Comparison of ENCODE assay signal across 8 mouse cellular contexts in the genomic region with DNA sequence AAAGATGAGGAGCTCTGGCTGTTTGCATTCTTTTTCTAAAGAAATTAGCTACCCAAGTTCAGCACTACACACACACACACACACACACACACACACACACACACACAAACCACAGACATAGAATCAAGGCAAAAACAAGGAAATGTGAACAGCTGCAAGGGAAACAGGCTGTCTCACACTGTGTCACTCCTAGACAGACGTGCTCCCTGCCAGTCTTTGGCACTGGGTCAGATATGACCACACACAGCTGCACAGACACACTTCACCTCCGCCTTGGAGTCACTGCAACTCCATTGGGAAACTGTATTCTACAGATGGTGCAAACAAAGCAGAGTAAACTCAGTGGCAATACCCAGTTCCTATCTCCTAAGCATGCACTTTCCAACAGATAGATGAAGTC. TPM values are rescaled to one million over a fixed set of nuclear protein-coding genes. Genes with fewer than 3 reads are reported as not detected.
DNase-seq lines count a peak whose midpoint lies in the region; ATAC-seq and TF ChIP-seq lines count a peak whose summit lies in the region.

No protein-coding gene starts in this region.

- no peaks in the 10 kb centered on the region for H3K27me3 ChIP-seq in midbrain, postnatal 0 days (ENCODE audit: insufficient read depth, low read length)
- no peaks in the 10 kb centered on the region for H3K27me3 ChIP-seq in midbrain, embryonic 16.5 days (ENCODE audit: control insufficient read depth, insufficient read depth, low read depth, low read length)
- no peaks in the 10 kb centered on the region for H3K27me3 ChIP-seq in midbrain, embryonic 15.5 days (replicated peaks)
- no peaks in the 10 kb centered on the region for H3K27me3 ChIP-seq in forebrain, embryonic 13.5 days

- 71% methylated on average over 2 of the region's 2 CpGs for WGBS in midbrain, postnatal 0 days
- WGBS in midbrain, embryonic 16.5 days, result 63% methylated on average over 2 of the region's 2 CpGs
- WGBS in midbrain, embryonic 15.5 days, result 59% methylated on average over 2 of the region's 2 CpGs
- 81% methylated on average over 2 of the region's 2 CpGs for WGBS in forebrain, embryonic 13.5 days

- no peak overlapping the region for H3K4me2 ChIP-seq in midbrain, postnatal 0 days (ENCODE audit: low read depth, low read length, poor library complexity, severe bottlenecking)
- H3K4me2 ChIP-seq in midbrain, embryonic 16.5 days (ENCODE audit: low read length), result no peak overlapping the region
- no peak overlapping the region for H3K4me2 ChIP-seq in midbrain, embryonic 15.5 days
- no peak overlapping the region for H3K4me2 ChIP-seq in forebrain, embryonic 13.5 days

- H3K36me3 ChIP-seq in midbrain, postnatal 0 days (ENCODE audit: insufficient read depth, low read length), result no peaks in the 10 kb centered on the region
- no peaks in the 10 kb centered on the region for H3K36me3 ChIP-seq in midbrain, embryonic 16.5 days (ENCODE audit: control insufficient read depth, insufficient read depth, low read length)
- no peaks in the 10 kb centered on the region for H3K36me3 ChIP-seq in midbrain, embryonic 15.5 days (replicated peaks)
- H3K36me3 ChIP-seq in forebrain, embryonic 13.5 days (ENCODE audit: poor library complexity, severe bottlenecking), result no peaks in the 10 kb centered on the region

- no peak for TF ChIP-seq CTCF in midbrain, postnatal 0 days (IDR thresholded peaks at IDR 0.05)

- H3K4me3 ChIP-seq in midbrain, postnatal 0 days (ENCODE audit: low read depth, low read length), result no peak overlapping the region
- no peak overlapping the region for H3K4me3 ChIP-seq in midbrain, embryonic 16.5 days (ENCODE audit: low read depth, low read length)
- H3K4me3 ChIP-seq in midbrain, embryonic 15.5 days, result no peak overlapping the region
- no peak overlapping the region for H3K4me3 ChIP-seq in forebrain, embryonic 13.5 days

- peak; percentile 16 to 55 for DNase-seq in adrenal gland, adult (ENCODE audit: inconsistent age in 2 of 2, low spot score in 1 of 2)
- DNase-seq in adrenal gland, adult 18-20 months (ENCODE audit: low spot score in 2 of 2), result no peak
- DNase-seq in midbrain, postnatal 0 days (ENCODE audit: low spot score), result peak; percentile 19
- peak; percentile 28 to 31 for DNase-seq in heart, postnatal 10 days

- H3K9me3 ChIP-seq in midbrain, postnatal 0 days (ENCODE audit: low read length), result no peaks in the 10 kb centered on the region
- no peaks in the 10 kb centered on the region for H3K9me3 ChIP-seq in midbrain, embryonic 16.5 days (replicated peaks; ENCODE audit: control insufficient read depth, low read length, poor library complexity, severe bottlenecking)
- H3K9me3 ChIP-seq in midbrain, embryonic 15.5 days, result no peaks in the 10 kb centered on the region
- H3K9me3 ChIP-seq in forebrain, embryonic 13.5 days (replicated peaks), result no peaks in the 10 kb centered on the region

- no peak for ATAC-seq in midbrain, postnatal 0 days (ENCODE audit: low FRiP score)
- no peak for ATAC-seq in midbrain, embryonic 16.5 days
- 0 out of 2 replicates have a peak, but pooled peaks have one; percentile 30 for ATAC-seq in neutrophil, adult 5-6 weeks (ENCODE audit: extremely low read depth, insufficient number of reproducible peaks, low FRiP score, poor library complexity, severe bottlenecking)
- no peak for ATAC-seq in midbrain, embryonic 15.5 days (replicated peaks)
- no peak for ATAC-seq in forebrain, embryonic 13.5 days

- intact Hi-C loops in heart, postnatal 10 days (cut with DNase I), result no loop called here

- no peaks in the 10 kb centered on the region for H3K4me1 ChIP-seq in midbrain, postnatal 0 days (ENCODE audit: insufficient read depth, low read length)
- H3K4me1 ChIP-seq in midbrain, embryonic 16.5 days (ENCODE audit: control insufficient read depth, insufficient read depth, low read length), result no peaks in the 10 kb centered on the region
- no peaks in the 10 kb centered on the region for H3K4me1 ChIP-seq in midbrain, embryonic 15.5 days
- H3K4me1 ChIP-seq in forebrain, embryonic 13.5 days, result no peaks in the 10 kb centered on the region

- H3K27ac ChIP-seq in midbrain, postnatal 0 days (ENCODE audit: low read depth, low read length), result no peak overlapping the region
- H3K27ac ChIP-seq in midbrain, embryonic 16.5 days (ENCODE audit: low read length), result no peak overlapping the region
- no peak overlapping the region for H3K27ac ChIP-seq in midbrain, embryonic 15.5 days
- H3K27ac ChIP-seq in forebrain, embryonic 13.5 days, result no peak overlapping the region

- H3K9ac ChIP-seq in midbrain, postnatal 0 days (replicated peaks; ENCODE audit: low read length, poor library complexity, severe bottlenecking), result no peak overlapping the region
- H3K9ac ChIP-seq in midbrain, embryonic 16.5 days (ENCODE audit: low read depth, low read length), result no peak overlapping the region
- no peak overlapping the region for H3K9ac ChIP-seq in midbrain, embryonic 15.5 days
- H3K9ac ChIP-seq in forebrain, embryonic 13.5 days, result no peak overlapping the region

RNA-seq across cellular contexts. Expression of a gene that starts 55.3 kb away (rescaled TPM):
- 1 to 10 TPM in 1 of 2 experiments, under 1 TPM in 1; 0.73 to 1.6 TPM for total RNA-seq in adrenal gland, adult 18-20 months (2021)
- 1.8 and 3.1 TPM in 2 replicates for total RNA-seq in midbrain, postnatal 0 days (2014; rRNA removed)
- polyA plus RNA-seq in midbrain, postnatal 0 days (2015; fragmentation: Nextera tagmentation; extraction: Ambion mirVana), result 4.6 and 4.8 TPM in 2 replicates
- polyA plus RNA-seq in midbrain, embryonic 16.5 days (2015; fragmentation: Nextera tagmentation; extraction: Ambion mirVana), result 2.6 and 2.9 TPM in 2 replicates
- total RNA-seq in heart, postnatal 10 days (2021), result 1 to 10 TPM; 1.7 to 2.0 TPM
- total RNA-seq in neutrophil, adult 5-6 weeks (2017), result 2.2 and 3.4 TPM in 2 replicates
- 2.6 and 3.7 TPM in 2 replicates for polyA plus RNA-seq in midbrain, embryonic 15.5 days (2015; fragmentation: Nextera tagmentation; extraction: Ambion mirVana)
- 2.3 and 2.4 TPM in 2 replicates for polyA plus RNA-seq in forebrain, embryonic 13.5 days (2015; fragmentation: Nextera tagmentation; extraction: Ambion mirVana)

Comparison
In these comparisons a context has a peak if more than half of its experiments do, and no peak if none do; other contexts are left out.
1. DNase-seq: peak in adrenal gland, adult (2 of 2), midbrain, postnatal 0 days (single experiment) and heart, postnatal 10 days (2 of 2); none in adrenal gland, adult 18-20 months (0 of 2).